Mouse (Mus musculus): ENCODE data around the gene Phf2. TPM values are rescaled to one million over a fixed set of nuclear protein-coding genes. Genes with fewer than 3 reads are reported as not detected.

The Phf2 gene
- polyA plus RNA-seq (2012; rRNA removed) (3.9 and 5.0 TPM in 2 replicates), polyA plus RNA-seq (2014; fragmentation: Nextera tagmentation; extraction: Ambion mirVana) (2.3 and 2.4 TPM in 2 replicates)

DNA sequence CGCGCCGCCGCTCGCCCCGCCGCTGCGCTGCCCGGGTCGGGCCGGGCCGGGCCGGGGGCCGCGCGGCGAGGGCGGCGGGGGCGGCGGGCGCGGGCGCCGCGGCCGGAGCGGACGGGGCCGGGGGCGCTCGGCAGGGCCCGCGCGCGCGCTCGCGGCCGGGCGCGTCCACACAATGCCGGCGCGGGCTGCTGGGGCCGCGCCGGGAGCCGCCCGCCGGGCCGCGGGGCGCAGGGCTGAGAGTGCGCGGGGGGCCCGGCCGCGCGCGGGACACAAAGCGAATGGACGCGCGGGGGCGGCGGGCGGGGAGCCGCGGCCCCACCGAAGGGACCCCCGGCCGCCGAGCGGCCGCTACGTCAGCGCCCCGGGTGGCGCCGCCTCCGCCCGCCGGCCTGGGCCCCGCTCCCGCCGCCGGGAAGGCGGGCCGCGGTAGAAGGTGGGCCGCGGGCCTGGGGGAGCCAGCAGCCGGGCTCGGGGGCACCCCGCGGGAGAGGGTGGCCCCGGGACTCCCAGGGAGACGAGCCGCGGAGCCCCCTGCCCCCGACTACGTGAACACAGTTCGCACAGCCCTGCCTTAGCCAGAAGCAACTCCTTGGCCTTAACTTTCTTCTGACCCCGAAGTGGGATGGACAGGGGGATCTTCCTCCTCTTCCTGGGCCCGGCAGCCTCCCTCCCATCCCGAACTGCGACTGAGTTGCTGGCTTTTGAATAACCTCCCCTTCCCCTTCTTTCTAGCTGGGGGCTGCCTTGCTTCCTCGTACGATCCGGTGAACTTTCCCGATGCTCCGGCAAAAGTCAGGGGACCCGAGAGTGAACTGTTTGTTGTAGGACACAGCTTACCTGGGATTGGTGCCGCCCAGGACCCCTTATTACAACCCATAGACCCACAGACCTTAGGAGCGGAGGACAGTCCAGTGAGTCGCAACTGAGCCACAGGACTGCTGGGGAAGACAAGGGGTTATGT is at the start of gene Phf2:
Gene Phf2, minus strand, starts transcription at position 349 of the 961 bp plus-strand sequence.
- under 1% methylated on average over 91 of the region's 117 CpGs for WGBS (ENCODE audit: insufficient replicate concordance)
- ATAC-seq (ENCODE audit: insufficient read depth) (peak; percentile 58), DNase-seq (ENCODE audit: low read depth in 3 of 3, low spot score in 3 of 3) (no peak)

GRCm38 (mm10) chr13:48919756-48920415 is 49.0 kb upstream of the Phf2 start:
- Histone ChIP-seq H3K27ac (no peak overlapping the region), H3K4me3 (ENCODE audit: insufficient read depth in 1 of 2, low read depth in 2 of 2, low read length in 2 of 2) (no peak overlapping the region), H3K36me3 (replicated peaks; ENCODE audit: control insufficient read depth, insufficient read depth, low read depth) (peaks cover 58% of the 10 kb centered on the region), H3K4me2 (ENCODE audit: low read depth) (no peak overlapping the region), H3K27me3 (ENCODE audit: control insufficient read depth, insufficient read depth, low read length) (no peaks in the 10 kb centered on the region), H3K9me3 (ENCODE audit: control insufficient read depth, low read length) (no peaks in the 10 kb centered on the region), H3K9ac (replicated peaks) (no peak overlapping the region), H3K4me1 (replicated peaks; ENCODE audit: control insufficient read depth in 2 of 2, insufficient read depth in 2 of 2, low read length in 1 of 2) (no peaks in the 10 kb centered on the region; a peak in 1 of 4 replicates)
- DNase-seq (ENCODE audit: low read depth in 3 of 3, low spot score in 3 of 3) (no peak), ATAC-seq (ENCODE audit: insufficient read depth) (no peak)
- TF ChIP-seq EP300 (IDR thresholded peaks at IDR 0.05; ENCODE audit: low read depth) = no peak
- TF ChIP-seq CTCF (IDR thresholded peaks at IDR 0.05; ENCODE audit: low read depth) = no peak
- 71% methylated on average over 7 of the region's 7 CpGs for WGBS (ENCODE audit: insufficient replicate concordance)

More for the DNA sequence above, at the start of gene Phf2:
- Histone ChIP-seq H3K4me2 (ENCODE audit: low read depth) (peak within 1 kb of the TSS; percentile 96), H3K9me3 (ENCODE audit: control insufficient read depth, low read length) (no peaks in the 10 kb centered on the region), H3K36me3 (replicated peaks; ENCODE audit: control insufficient read depth, insufficient read depth, low read depth) (no peaks in the 10 kb centered on the region), H3K27ac (peak within 1 kb of the TSS; percentile 21; the same call in 1 of the 2 replicates), H3K9ac (replicated peaks) (peak within 1 kb of the TSS; percentile 88), H3K27me3 (ENCODE audit: control insufficient read depth, insufficient read depth, low read length) (no peaks in the 10 kb centered on the region), H3K4me1 (replicated peaks; ENCODE audit: control insufficient read depth in 2 of 2, insufficient read depth in 2 of 2, low read length in 1 of 2) (peaks cover 13 to 27% of the 10 kb centered on the region in 2 experiments), H3K4me3 (ENCODE audit: insufficient read depth in 1 of 2, low read depth in 2 of 2, low read length in 2 of 2) (peak within 1 kb of the TSS; percentile 79 to 98)
- TF ChIP-seq EP300 (IDR thresholded peaks at IDR 0.05; ENCODE audit: low read depth) = no peak

GRCm38 (mm10) chr13:48917113-48917599 is 46.2 kb upstream of the Phf2 start:
- Histone ChIP-seq H3K27ac (no peak overlapping the region), H3K9ac (replicated peaks) (no peak overlapping the region), H3K4me2 (ENCODE audit: low read depth) (no peak overlapping the region), H3K36me3 (replicated peaks; ENCODE audit: control insufficient read depth, insufficient read depth, low read depth) (peaks cover 74% of the 10 kb centered on the region), H3K4me1 (replicated peaks; ENCODE audit: control insufficient read depth in 2 of 2, insufficient read depth in 2 of 2, low read length in 1 of 2) (no peaks in the 10 kb centered on the region), H3K9me3 (ENCODE audit: control insufficient read depth, low read length) (no peaks in the 10 kb centered on the region), H3K27me3 (ENCODE audit: control insufficient read depth, insufficient read depth, low read length) (no peaks in the 10 kb centered on the region), H3K4me3 (ENCODE audit: insufficient read depth in 1 of 2, low read depth in 2 of 2, low read length in 2 of 2) (no peak overlapping the region)
- no peak for TF ChIP-seq CTCF (IDR thresholded peaks at IDR 0.05; ENCODE audit: low read depth)
- TF ChIP-seq EP300 (IDR thresholded peaks at IDR 0.05; ENCODE audit: low read depth) = no peak
- DNase-seq (ENCODE audit: low read depth in 3 of 3, low spot score in 3 of 3) (no peak), ATAC-seq (ENCODE audit: insufficient read depth) (no peak)
- WGBS (ENCODE audit: insufficient replicate concordance) = 72% methylated on average over 3 of the region's 3 CpGs

DNA sequence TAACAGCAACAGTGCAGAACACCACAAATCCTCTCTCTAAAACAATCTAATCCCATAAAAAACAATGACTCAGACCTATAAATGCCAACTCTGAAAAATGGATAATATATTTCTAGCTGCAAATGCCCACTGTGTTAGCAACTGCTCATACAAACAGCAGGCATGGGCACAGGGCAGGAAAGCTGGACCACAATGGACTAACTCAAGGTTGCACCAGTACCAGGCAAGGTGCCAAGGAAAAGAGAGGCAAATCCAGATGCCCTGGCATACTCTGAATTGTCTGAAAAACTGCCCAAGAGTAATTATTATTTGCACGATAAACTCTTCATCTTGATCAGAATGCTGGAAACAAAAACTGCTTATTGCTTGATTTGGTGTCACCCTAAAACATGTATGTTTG is 42.8 kb upstream of the Phf2 start:
- no peak for DNase-seq (ENCODE audit: low read depth in 3 of 3, low spot score in 3 of 3)
- 92% methylated on average over 1 of the region's 1 CpGs for WGBS (ENCODE audit: insufficient replicate concordance)

GRCm38 (mm10) chr13:48913141-48913540 is 42.2 kb upstream of the Phf2 start:
- no peak overlapping the region for H3K9ac ChIP-seq (replicated peaks)
- 88% methylated on average over 3 of the region's 3 CpGs for WGBS (ENCODE audit: insufficient replicate concordance)
- H3K27ac ChIP-seq = no peak overlapping the region
- no peak for DNase-seq (ENCODE audit: low read depth in 3 of 3, low spot score in 3 of 3)
- ATAC-seq (ENCODE audit: insufficient read depth) = no peak
- H3K4me1 ChIP-seq (replicated peaks; ENCODE audit: control insufficient read depth in 2 of 2, insufficient read depth in 2 of 2, low read length in 1 of 2) = no peaks in the 10 kb centered on the region
- peaks cover 76% of the 10 kb centered on the region for H3K36me3 ChIP-seq (replicated peaks; ENCODE audit: control insufficient read depth, insufficient read depth, low read depth)
- no peaks in the 10 kb centered on the region for H3K27me3 ChIP-seq (ENCODE audit: control insufficient read depth, insufficient read depth, low read length)
- H3K4me2 ChIP-seq (ENCODE audit: low read depth) = no peak overlapping the region
- no peak for TF ChIP-seq CTCF (IDR thresholded peaks at IDR 0.05; ENCODE audit: low read depth)
- no peak for TF ChIP-seq EP300 (IDR thresholded peaks at IDR 0.05; ENCODE audit: low read depth)
- no peaks in the 10 kb centered on the region for H3K9me3 ChIP-seq (ENCODE audit: control insufficient read depth, low read length)
- H3K4me3 ChIP-seq (ENCODE audit: insufficient read depth in 1 of 2, low read depth in 2 of 2, low read length in 2 of 2) = no peak overlapping the region

More for the DNA sequence above, 42.8 kb upstream of the Phf2 start:
- Histone ChIP-seq H3K36me3 (replicated peaks; ENCODE audit: control insufficient read depth, insufficient read depth, low read depth) (peaks cover 74% of the 10 kb centered on the region), H3K9ac (replicated peaks) (no peak overlapping the region), H3K9me3 (ENCODE audit: control insufficient read depth, low read length) (no peaks in the 10 kb centered on the region), H3K4me3 (ENCODE audit: insufficient read depth in 1 of 2, low read depth in 2 of 2, low read length in 2 of 2) (no peak overlapping the region), H3K4me1 (replicated peaks; ENCODE audit: control insufficient read depth in 2 of 2, insufficient read depth in 2 of 2, low read length in 1 of 2) (no peaks in the 10 kb centered on the region), H3K27ac (no peak overlapping the region), H3K27me3 (ENCODE audit: control insufficient read depth, insufficient read depth, low read length) (no peaks in the 10 kb centered on the region), H3K4me2 (ENCODE audit: low read depth) (no peak overlapping the region)
- TF ChIP-seq CTCF (IDR thresholded peaks at IDR 0.05; ENCODE audit: low read depth) (no peak), EP300 (IDR thresholded peaks at IDR 0.05; ENCODE audit: low read depth) (no peak)
- ATAC-seq (ENCODE audit: insufficient read depth) = no peak
